Mouse (Mus musculus): ENCODE results near the gene Clec4a1. TPM values are rescaled to one million over a fixed set of nuclear protein-coding genes. Genes with fewer than 3 reads are reported as not detected.

Clec4a1 gene
- total RNA-seq, 2 experiments from 2014 or later: 1.3 to 2.8 TPM

Other genes starting within 250 kb of the Clec4a1 start
- not detected for gene Nanog, start 214.4 kb upstream of the Clec4a1 start, total RNA-seq (2021)
- 1 to 10 TPM; 1.2 to 1.9 TPM for gene Slc2a3, start 120.2 kb upstream of the Clec4a1 start, total RNA-seq (2021)
- 10 to 100 TPM; 15.5 to 18.5 TPM for gene Foxj2, start 101.9 kb upstream of the Clec4a1 start, total RNA-seq (2021)
- 1 to 10 TPM in 1 of 2 experiments, under 1 TPM in 1; 1.00 to 1.6 TPM for gene C3ar1, start 65.7 kb upstream of the Clec4a1 start, total RNA-seq (2021)
- gene Necap1, start 47.4 kb upstream of the Clec4a1 start, total RNA-seq (2021): 10 to 100 TPM; 19.0 to 23.6 TPM
- 1 to 10 TPM; 1.7 to 2.6 TPM for gene Clec4a3, start 30.7 kb downstream of the Clec4a1 start, total RNA-seq (2021)
- not detected for gene Clec4a4, start 68.5 kb downstream of the Clec4a1 start, total RNA-seq (2021)
- not detected for gene Clec4b1, start 128.1 kb downstream of the Clec4a1 start, total RNA-seq (2021)
- 1 to 10 TPM in 1 of 2 experiments, under 1 TPM in 1; 0.93 to 1.9 TPM for gene Clec4a2, start 184.6 kb downstream of the Clec4a1 start, total RNA-seq (2021)